Mouse (Mus musculus): ENCODE results near the gene Kctd18.
"Not testable (repeated sequence)": the region's sequence is repeated elsewhere in the genome, so short reads cannot be mapped to it uniquely, and the experiment has no call there.

Gene Kctd18

DNA sequence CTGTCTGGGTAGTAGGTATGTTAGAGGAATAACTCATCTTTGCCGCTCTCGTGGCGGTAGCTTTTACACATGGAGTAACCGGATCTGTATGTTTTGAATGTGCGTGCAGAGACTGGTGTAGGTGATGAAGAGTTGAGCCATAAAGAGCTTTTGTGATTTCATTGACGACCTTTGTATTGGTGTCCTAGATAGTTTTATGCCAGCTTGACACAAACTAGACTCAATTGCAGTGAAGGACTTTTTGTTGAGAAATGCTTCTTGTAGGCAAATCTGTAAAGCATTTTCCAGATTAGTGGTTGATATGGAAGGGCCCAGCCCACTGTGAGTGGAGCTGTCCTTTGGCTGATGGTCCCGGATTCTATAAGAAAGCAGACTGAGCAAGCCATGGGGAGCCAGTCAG, at the start of gene Kctd18:
TSS of gene Kctd18 (minus strand) at position 101 of the 400 bp plus-strand sequence.
- no peak for DNase-seq (ENCODE audit: low spot score in 2 of 2)

GRCm38 (mm10) chr1:58065606-58066005, 46.9 kb upstream of the Kctd18 start:
- DNase-seq (ENCODE audit: low spot score in 2 of 2): no peak

DNA sequence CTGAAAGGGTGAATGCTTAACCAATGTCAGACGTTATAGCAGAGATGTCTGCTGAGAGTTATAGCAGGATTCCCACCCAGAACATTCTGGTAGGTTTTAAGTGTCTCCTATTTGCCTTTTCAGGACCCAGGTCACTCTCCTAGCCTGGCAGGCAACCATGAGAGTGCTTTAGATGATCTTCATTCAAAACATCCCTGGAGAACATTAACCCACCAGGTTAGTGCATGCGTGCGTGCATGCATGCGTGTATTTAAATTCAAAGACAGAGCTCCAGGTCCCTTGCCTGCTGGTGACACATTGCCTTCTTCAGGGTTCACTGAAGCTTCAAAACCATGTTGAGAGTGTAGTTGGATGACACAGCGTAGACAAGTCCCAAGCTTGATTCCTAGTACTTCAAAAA, 46.4 kb upstream of the Kctd18 start:
- no peak for DNase-seq (ENCODE audit: low spot score in 2 of 2)

GRCm38 (mm10) chr1:58062131-58062530, 43.4 kb upstream of the Kctd18 start:
- no peak for DNase-seq (ENCODE audit: low spot score in 2 of 2)

GRCm38 (mm10) chr1:58058846-58059245, 40.1 kb upstream of the Kctd18 start:
- DNase-seq (ENCODE audit: low spot score in 2 of 2): no peak

DNA sequence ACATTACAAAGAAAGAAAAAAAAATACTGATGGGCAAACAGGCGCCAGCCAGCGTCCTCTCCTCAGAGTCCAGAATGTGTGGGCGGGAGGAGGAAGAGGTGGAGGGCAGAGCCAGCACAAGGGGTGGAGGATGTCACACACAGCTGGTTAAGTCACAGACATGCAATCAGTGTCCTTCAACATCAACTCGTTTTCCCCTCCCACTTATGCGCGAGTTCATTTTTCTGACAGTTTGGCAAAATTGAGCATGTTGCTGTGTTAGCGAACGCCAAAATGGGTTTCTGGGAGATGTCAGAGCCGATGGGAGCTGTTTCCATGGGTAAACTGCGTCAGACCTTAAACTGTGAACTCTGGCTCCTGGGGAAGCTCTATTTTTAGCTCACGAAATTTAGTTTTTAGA, 38.2 kb upstream of the Kctd18 start:
- no peak for DNase-seq (ENCODE audit: low spot score in 2 of 2)

DNA sequence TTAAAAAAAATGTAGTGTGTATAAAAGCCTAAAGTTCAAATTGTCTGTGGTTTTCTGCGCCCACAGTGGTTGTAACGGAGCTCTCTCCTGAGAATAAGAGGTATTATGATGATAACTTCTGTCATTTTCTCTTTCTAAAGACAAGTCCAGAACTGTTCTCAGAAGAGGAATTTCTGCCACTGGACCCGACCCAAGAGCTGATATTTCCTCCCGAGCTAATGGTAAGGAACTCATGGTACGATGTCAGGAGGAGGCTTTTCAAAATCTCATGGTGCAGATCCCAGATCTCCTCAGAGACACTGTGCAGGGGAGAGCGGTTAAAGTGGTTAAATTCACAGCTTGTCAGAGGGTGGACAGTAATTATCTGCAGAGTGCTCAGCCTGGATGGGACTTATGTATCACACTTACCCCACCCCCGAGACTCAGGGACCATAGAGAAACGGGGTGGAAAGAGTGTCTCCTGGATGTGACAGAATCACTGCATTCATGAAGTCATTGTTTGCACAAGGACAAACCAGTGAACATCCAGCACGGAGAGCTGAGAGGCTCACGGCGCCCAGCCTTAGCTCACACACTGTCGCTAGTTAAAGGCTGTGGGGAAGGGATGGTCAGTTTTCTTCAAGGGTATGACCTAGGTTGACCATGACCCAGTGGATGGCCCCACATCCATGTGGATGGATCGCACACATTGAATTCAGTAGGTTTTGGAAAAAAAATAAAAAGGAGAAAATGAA, 37.5 kb upstream of the Kctd18 start:
- no peak for DNase-seq (ENCODE audit: low spot score in 2 of 2)

GRCm38 (mm10) chr1:58055598-58055997, 36.8 kb upstream of the Kctd18 start:
- DNase-seq (ENCODE audit: low spot score in 2 of 2): no peak

GRCm38 (mm10) chr1:58049126-58049525, 30.4 kb upstream of the Kctd18 start:
- DNase-seq (ENCODE audit: low spot score in 2 of 2): no peak

- no peak for DNase-seq (ENCODE audit: low spot score in 2 of 2)
Measured at GRCm38 (mm10) chr1:58046721-58047290, 28.1 kb upstream of the Kctd18 start.

DNA sequence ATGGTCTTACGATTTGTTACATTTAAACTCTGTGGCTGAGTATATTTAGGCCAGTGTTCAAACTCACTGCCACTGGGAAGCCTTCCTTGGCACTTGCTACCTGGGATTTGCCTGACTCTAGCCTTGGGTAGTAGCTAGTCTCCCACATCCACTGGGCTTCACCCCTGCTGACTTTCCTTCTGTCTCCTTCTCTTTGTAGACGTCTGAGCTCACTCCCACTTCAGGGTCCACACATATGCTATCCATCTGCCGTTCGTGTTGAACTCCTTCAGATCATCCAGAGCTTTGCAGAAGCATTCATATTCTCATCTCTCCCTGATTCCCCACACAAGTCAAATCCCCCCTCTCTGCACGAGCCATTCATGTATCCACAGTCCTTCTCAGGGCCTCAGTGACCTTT, 26.8 kb upstream of the Kctd18 start:
- DNase-seq (ENCODE audit: low spot score in 2 of 2): peak in 1 of 2 experiments; percentile 19

- DNase-seq (ENCODE audit: low spot score in 2 of 2): no peak
Measured at GRCm38 (mm10) chr1:58045076-58045475, 26.3 kb upstream of the Kctd18 start.

- DNase-seq (ENCODE audit: low spot score in 2 of 2): not testable (repeated sequence)
Measured at GRCm38 (mm10) chr1:58037306-58037705, 18.6 kb upstream of the Kctd18 start.

DNA sequence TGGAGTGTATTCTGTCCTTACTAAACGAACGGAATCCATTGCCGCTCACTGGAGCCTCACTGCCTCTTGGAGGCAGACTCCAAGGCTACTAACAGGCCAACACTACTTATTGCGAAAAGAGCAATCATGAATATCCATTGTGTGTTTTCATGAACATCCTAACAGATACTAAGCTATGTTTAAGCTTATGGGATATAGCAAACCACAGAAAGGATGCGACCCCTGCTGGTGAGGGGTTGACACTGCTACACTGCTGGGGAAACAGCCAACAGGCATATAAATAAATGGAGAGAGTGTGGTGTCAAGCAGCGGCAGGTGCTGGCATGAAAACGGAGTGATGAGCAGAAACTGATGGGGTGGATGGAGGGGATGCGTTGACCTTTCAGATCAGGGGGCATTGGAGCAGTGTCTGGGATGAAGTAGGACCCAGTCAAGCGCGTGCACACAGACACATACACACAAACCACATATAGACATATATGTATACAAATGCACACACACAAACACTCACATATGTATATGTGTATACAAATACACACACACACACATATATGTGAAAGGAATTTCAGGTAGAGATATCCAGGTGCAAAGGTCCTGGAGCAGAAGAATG, 12.5 kb upstream of the Kctd18 start:
- DNase-seq (ENCODE audit: low spot score in 2 of 2): peak in 1 of 2 experiments; percentile 57

DNA sequence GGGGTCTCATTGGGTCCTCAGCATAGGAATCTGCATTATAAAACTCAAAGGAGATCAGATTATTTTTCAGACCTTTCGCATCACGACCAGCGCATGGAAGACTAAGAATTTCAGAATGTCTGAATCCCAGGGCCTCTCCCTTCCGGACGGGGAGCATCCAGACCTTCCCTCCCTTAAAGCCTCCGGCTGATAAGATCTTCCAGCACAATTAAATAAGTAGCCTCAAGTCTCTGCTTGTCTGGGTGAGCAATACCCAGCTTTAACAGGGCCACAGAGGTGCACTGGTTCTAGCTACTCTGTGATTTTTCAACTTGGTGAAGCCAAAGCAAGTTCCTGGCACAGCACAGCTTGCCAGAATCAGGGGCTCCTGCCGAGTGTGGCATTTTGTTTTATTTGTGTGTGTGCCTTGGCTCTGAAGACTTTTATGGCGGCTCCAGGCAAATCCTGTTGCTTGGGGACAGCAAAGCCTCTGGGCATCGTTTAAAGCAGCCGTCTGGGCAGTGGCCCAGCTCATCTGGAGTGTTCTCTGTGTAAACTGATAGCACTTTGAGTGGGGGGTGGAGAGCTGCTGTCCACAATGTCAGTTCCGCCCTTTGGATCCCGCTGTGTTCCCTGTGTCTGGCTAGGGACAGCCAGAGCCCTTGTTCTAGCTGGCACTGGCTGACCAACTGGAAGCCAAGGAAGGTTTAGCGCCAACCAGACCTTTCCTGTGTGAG, 11.6 kb upstream of the Kctd18 start:
- DNase-seq (ENCODE audit: low spot score in 2 of 2): peak; percentile 6 to 45

- peak in 1 of 2 experiments; percentile 39 for DNase-seq (ENCODE audit: low spot score in 2 of 2)
Measured at GRCm38 (mm10) chr1:58029636-58030117, 10.9 kb upstream of the Kctd18 start, which contains the start of gene Aox1. Gene Aox1 (plus strand): TSS chr1:58029931.

DNA sequence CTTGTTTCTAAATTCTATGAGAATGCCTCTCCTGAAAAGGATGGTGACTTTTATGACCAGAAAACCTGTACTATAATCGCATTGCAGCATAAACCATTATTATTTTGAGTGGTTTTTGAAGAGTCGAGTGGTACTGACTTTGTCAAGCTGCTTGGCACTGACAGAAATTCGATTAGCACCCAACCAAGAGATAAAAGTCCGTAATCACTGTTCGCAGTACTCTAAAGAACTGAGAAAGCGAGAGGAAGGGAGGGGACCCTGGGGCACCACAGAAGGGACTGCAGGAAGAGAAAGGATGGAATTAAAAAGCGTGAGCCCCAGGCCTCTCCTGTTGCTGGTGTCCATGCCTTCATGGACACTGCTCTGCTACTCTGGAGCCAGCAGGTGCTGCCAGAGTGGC, 9.0 kb upstream of the Kctd18 start:
- DNase-seq (ENCODE audit: low spot score in 2 of 2): no peak

GRCm38 (mm10) chr1:58006388-58006787, 12.4 kb downstream of the Kctd18 start:
- DNase-seq (ENCODE audit: low spot score in 2 of 2): not testable (repeated sequence)

GRCm38 (mm10) chr1:57998146-57998545, 20.6 kb downstream of the Kctd18 start:
- no peak for DNase-seq (ENCODE audit: low spot score in 2 of 2)

- no peak for DNase-seq (ENCODE audit: low spot score in 2 of 2)
Measured at GRCm38 (mm10) chr1:57996133-57996615, 22.6 kb downstream of the Kctd18 start.

GRCm38 (mm10) chr1:57995432-57996132, 23.2 kb downstream of the Kctd18 start, which contains the start of gene Sgo2a:
Gene Sgo2a (plus strand): TSS chr1:57995971.
- peak; percentile 65 to 90 for DNase-seq (ENCODE audit: low spot score in 2 of 2)
